Mouse (Mus musculus) megakaryocyte, embryonic 14.5 days (primary cell): ENCODE data around the gene Sptssa.

Experiments
- FLI1 ChIP-seq: IDR thresholded peaks from 2 replicates; pipeline ENCODE4 v1.6.1; 2012; ENCODE audit warnings: low read length, inconsistent platforms, mixed read lengths
- GATA1 ChIP-seq: IDR thresholded peaks from 3 replicates; pipeline ENCODE4 v1.6.1; 2012; ENCODE audit warnings: mixed read lengths, low read length, inconsistent platforms, borderline replicate concordance

GRCm38 (mm10) chr12:54656396-54657171, at the start of gene Sptssa:
- TF ChIP-seq GATA1 (no peak), FLI1 (no peak)
